Mouse (Mus musculus): ENCODE measurements around the gene Grm1. TPM values are rescaled to one million over a fixed set of nuclear protein-coding genes. Genes with fewer than 3 reads are reported as not detected.

The Grm1 gene
- polyA plus RNA-seq, 1 experiment: not detected

DNA sequence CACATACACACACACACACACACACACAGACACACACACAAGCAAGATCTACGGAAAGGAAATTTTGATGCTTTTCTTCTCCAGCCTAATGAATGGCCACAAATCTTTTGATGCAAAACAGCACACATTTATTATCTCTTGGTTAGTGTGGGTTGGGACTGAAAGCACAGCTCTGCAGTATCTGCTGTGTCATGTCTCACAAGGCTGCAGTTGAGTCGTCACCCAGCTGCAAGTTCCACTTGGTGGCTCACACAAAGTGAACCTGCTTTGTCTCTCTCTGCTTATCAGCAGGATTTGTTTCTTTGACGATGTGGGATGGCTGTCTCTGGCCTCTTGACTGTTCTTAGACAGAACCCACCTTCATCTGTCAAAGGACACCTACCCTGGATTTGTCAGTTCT lies 68.5 kb downstream of the Grm1 start:
- Histone ChIP-seq H3K79me2 (ENCODE audit: control insufficient read depth, insufficient read depth) (no peaks in the 10 kb centered on the region), H3K79me3 (ENCODE audit: low read depth) (no peaks in the 10 kb centered on the region), H3K4me3 (ENCODE audit: insufficient read depth, poor library complexity, severe bottlenecking) (no peak overlapping the region), H3K27me3 (ENCODE audit: control insufficient read depth, insufficient read depth, insufficient read length) (no peaks in the 10 kb centered on the region), H3ac (ENCODE audit: control insufficient read depth, insufficient read length, low read depth) (no peak overlapping the region), H3K36me3 (ENCODE audit: control insufficient read depth, insufficient read depth) (no peaks in the 10 kb centered on the region)
- no peak for TF ChIP-seq FOSL1 (IDR thresholded peaks at IDR 0.05; ENCODE audit: insufficient read depth, low read length, poor library complexity, severe bottlenecking)
- TF ChIP-seq USF1 (IDR thresholded peaks at IDR 0.05; ENCODE audit: low read depth): no peak
- TF ChIP-seq CEBPB (IDR thresholded peaks at IDR 0.05; ENCODE audit: low read depth): no peak
- TF ChIP-seq MYOD1 (IDR thresholded peaks at IDR 0.05; ENCODE audit: control insufficient read depth, insufficient read length, low read depth): no peak
- TF ChIP-seq CTCF (IDR thresholded peaks at IDR 0.05; ENCODE audit: control insufficient read depth, insufficient read depth, insufficient read length): no peak
- no peak for TF ChIP-seq MAX (IDR thresholded peaks at IDR 0.05)
- no peak for TF ChIP-seq MYOG (IDR thresholded peaks at IDR 0.05; ENCODE audit: control insufficient read depth, extremely low read depth, insufficient read length)

DNA sequence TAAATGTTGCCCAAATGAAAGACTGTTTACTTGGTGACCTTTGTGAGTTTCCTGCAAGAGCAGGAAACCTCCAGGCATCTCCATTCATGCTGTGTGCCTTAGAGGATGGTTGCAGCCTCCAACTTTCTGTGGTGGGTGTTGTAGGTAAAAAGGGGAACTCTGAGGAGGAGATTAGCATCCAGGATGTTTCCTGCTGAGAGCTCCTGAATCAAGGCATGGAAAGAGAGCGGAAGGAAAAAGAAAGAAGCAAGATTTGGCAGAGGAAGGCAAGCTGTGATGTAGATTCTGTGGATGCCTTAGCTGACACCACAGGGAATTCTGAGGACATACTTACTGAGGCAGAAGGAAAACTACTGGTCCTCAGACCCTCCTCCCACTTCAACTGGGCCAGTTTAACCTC lies 85.4 kb downstream of the Grm1 start:
- Histone ChIP-seq H3K79me2 (ENCODE audit: control insufficient read depth, insufficient read depth) (no peaks in the 10 kb centered on the region), H3K79me3 (ENCODE audit: low read depth) (no peaks in the 10 kb centered on the region), H3K27me3 (ENCODE audit: control insufficient read depth, insufficient read depth, insufficient read length) (no peaks in the 10 kb centered on the region), H3K36me3 (ENCODE audit: control insufficient read depth, insufficient read depth) (no peaks in the 10 kb centered on the region), H3ac (ENCODE audit: control insufficient read depth, insufficient read length, low read depth) (no peak overlapping the region), H3K4me3 (ENCODE audit: insufficient read depth, poor library complexity, severe bottlenecking) (no peak overlapping the region)
- TF ChIP-seq CEBPB (IDR thresholded peaks at IDR 0.05; ENCODE audit: low read depth): no peak
- no peak for TF ChIP-seq FOSL1 (IDR thresholded peaks at IDR 0.05; ENCODE audit: insufficient read depth, low read length, poor library complexity, severe bottlenecking)
- TF ChIP-seq MYOD1 (IDR thresholded peaks at IDR 0.05; ENCODE audit: control insufficient read depth, insufficient read length, low read depth): no peak
- TF ChIP-seq MYOG (IDR thresholded peaks at IDR 0.05; ENCODE audit: control insufficient read depth, extremely low read depth, insufficient read length): no peak
- no peak for TF ChIP-seq USF1 (IDR thresholded peaks at IDR 0.05; ENCODE audit: low read depth)
- no peak for TF ChIP-seq MAX (IDR thresholded peaks at IDR 0.05)
- no peak for TF ChIP-seq CTCF (IDR thresholded peaks at IDR 0.05; ENCODE audit: control insufficient read depth, insufficient read depth, insufficient read length)

GRCm38 (mm10) chr10:10991708-10992107 lies 90.4 kb downstream of the Grm1 start:
- Histone ChIP-seq H3K27me3 (ENCODE audit: control insufficient read depth, insufficient read depth, insufficient read length) (no peaks in the 10 kb centered on the region), H3ac (ENCODE audit: control insufficient read depth, insufficient read length, low read depth) (no peak overlapping the region), H3K79me3 (ENCODE audit: low read depth) (no peaks in the 10 kb centered on the region), H3K4me3 (ENCODE audit: insufficient read depth, poor library complexity, severe bottlenecking) (no peak overlapping the region), H3K36me3 (ENCODE audit: control insufficient read depth, insufficient read depth) (no peaks in the 10 kb centered on the region), H3K79me2 (ENCODE audit: control insufficient read depth, insufficient read depth) (no peaks in the 10 kb centered on the region)
- TF ChIP-seq CEBPB (IDR thresholded peaks at IDR 0.05; ENCODE audit: low read depth) (no peak), CTCF (IDR thresholded peaks at IDR 0.05; ENCODE audit: control insufficient read depth, insufficient read depth, insufficient read length) (no peak), FOSL1 (IDR thresholded peaks at IDR 0.05; ENCODE audit: insufficient read depth, low read length, poor library complexity, severe bottlenecking) (no peak), MAX (IDR thresholded peaks at IDR 0.05) (no peak), USF1 (IDR thresholded peaks at IDR 0.05; ENCODE audit: low read depth) (no peak), MYOG (IDR thresholded peaks at IDR 0.05; ENCODE audit: control insufficient read depth, extremely low read depth, insufficient read length) (no peak), MYOD1 (IDR thresholded peaks at IDR 0.05; ENCODE audit: control insufficient read depth, insufficient read length, low read depth) (no peak)

DNA sequence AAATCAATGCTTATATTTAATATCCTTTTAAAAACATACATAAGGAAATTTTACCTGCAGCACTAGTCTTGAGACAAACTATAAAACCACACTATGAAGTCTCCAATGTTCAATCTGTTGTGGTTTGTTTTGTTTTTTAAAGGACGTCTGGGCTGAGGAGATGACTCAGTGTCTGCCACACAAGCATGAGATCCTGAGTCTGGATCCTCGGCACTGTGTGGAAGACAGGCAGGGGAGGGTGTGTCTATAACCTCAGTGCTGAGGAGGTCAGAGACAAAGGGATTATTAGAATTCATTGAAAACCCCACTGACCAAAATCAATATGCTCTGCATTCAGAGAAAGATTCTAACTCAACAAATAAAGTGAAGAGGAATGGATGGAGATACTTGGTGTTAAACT lies 110.8 kb downstream of the Grm1 start:
- Histone ChIP-seq H3ac (ENCODE audit: control insufficient read depth, insufficient read length, low read depth) (no peak overlapping the region), H3K4me3 (ENCODE audit: insufficient read depth, poor library complexity, severe bottlenecking) (no peak overlapping the region), H3K36me3 (ENCODE audit: control insufficient read depth, insufficient read depth) (no peaks in the 10 kb centered on the region), H3K27me3 (ENCODE audit: control insufficient read depth, insufficient read depth, insufficient read length) (no peaks in the 10 kb centered on the region), H3K79me2 (ENCODE audit: control insufficient read depth, insufficient read depth) (no peaks in the 10 kb centered on the region), H3K79me3 (ENCODE audit: low read depth) (no peaks in the 10 kb centered on the region)
- TF ChIP-seq CTCF (IDR thresholded peaks at IDR 0.05; ENCODE audit: control insufficient read depth, insufficient read depth, insufficient read length) (no peak), MYOD1 (IDR thresholded peaks at IDR 0.05; ENCODE audit: control insufficient read depth, insufficient read length, low read depth) (no peak), MYOG (IDR thresholded peaks at IDR 0.05; ENCODE audit: control insufficient read depth, extremely low read depth, insufficient read length) (no peak), MAX (IDR thresholded peaks at IDR 0.05) (no peak), USF1 (IDR thresholded peaks at IDR 0.05; ENCODE audit: low read depth) (no peak), CEBPB (IDR thresholded peaks at IDR 0.05; ENCODE audit: low read depth) (no peak)

- no peak overlapping the region for H3ac ChIP-seq (ENCODE audit: control insufficient read depth, insufficient read length, low read depth)
- H3K79me3 ChIP-seq (ENCODE audit: low read depth): no peaks in the 10 kb centered on the region
- H3K27me3 ChIP-seq (ENCODE audit: control insufficient read depth, insufficient read depth, insufficient read length): no peaks in the 10 kb centered on the region
- no peaks in the 10 kb centered on the region for H3K36me3 ChIP-seq (ENCODE audit: control insufficient read depth, insufficient read depth)
- H3K79me2 ChIP-seq (ENCODE audit: control insufficient read depth, insufficient read depth): no peaks in the 10 kb centered on the region
- no peak overlapping the region for H3K4me3 ChIP-seq (ENCODE audit: insufficient read depth, poor library complexity, severe bottlenecking)
- TF ChIP-seq CEBPB (IDR thresholded peaks at IDR 0.05; ENCODE audit: low read depth) (no peak), FOSL1 (IDR thresholded peaks at IDR 0.05; ENCODE audit: insufficient read depth, low read length, poor library complexity, severe bottlenecking) (no peak), MAX (IDR thresholded peaks at IDR 0.05) (no peak), MYOG (IDR thresholded peaks at IDR 0.05; ENCODE audit: control insufficient read depth, extremely low read depth, insufficient read length) (no peak), CTCF (IDR thresholded peaks at IDR 0.05; ENCODE audit: control insufficient read depth, insufficient read depth, insufficient read length) (no peak), USF1 (IDR thresholded peaks at IDR 0.05; ENCODE audit: low read depth) (no peak), MYOD1 (IDR thresholded peaks at IDR 0.05; ENCODE audit: control insufficient read depth, insufficient read length, low read depth) (no peak)
Measured at GRCm38 (mm10) chr10:10964490-10965150, 117.5 kb downstream of the Grm1 start.
